Mouse (Mus musculus) testis, adult 2 months (tissue): ENCODE results near the gene Zdhhc14. TPM values are rescaled to one million over a fixed set of nuclear protein-coding genes. Genes with fewer than 3 reads are reported as not detected.

Experiments used
- H3K27ac ChIP-seq: fragments of 200-500 bp; 2 replicates; pipeline ENCODE4 v1.5.1; 2012; ENCODE audit warnings: low read depth, low read length; ENCODE audit not compliant: control insufficient read depth, insufficient read depth
- H3K27me3 ChIP-seq: fragments of 200-500 bp; 2 replicates; pipeline ENCODE4 v1.6.1; 2012; ENCODE audit warnings: mild to moderate bottlenecking, low read length, moderate library complexity; ENCODE audit not compliant: control insufficient read depth, insufficient read depth
- H3K36me3 ChIP-seq: fragments of 200-500 bp; 2 replicates; pipeline ENCODE4 v1.6.1; 2012; ENCODE audit warnings: mild to moderate bottlenecking, low read length; ENCODE audit not compliant: control insufficient read depth, insufficient read depth
- H3K4me1 ChIP-seq: fragments of 200-500 bp; 2 replicates; pipeline ENCODE4 v1.6.1; 2012; ENCODE audit warnings: low read length; ENCODE audit not compliant: control insufficient read depth, insufficient read depth
- H3K4me3 ChIP-seq: fragments of 200-500 bp; 2 replicates; pipeline ENCODE4 v1.5.1; 2012; ENCODE audit warnings: low read depth, mild to moderate bottlenecking, low read length, moderate library complexity, mixed read lengths; ENCODE audit not compliant: control insufficient read depth
- CTCF ChIP-seq: fragments of 200-500 bp; IDR thresholded peaks from 2 replicates; pipeline ENCODE4 v1.5.1; 2012; ENCODE audit warnings: low read depth, mild to moderate bottlenecking, inconsistent platforms, low read length, moderate library complexity; ENCODE audit not compliant: control insufficient read depth, insufficient read depth, insufficient replicate concordance
- POLR2A ChIP-seq: fragments of 200-500 bp; IDR thresholded peaks from 2 replicates; pipeline ENCODE4 v1.6.1; 2012; ENCODE audit warnings: low read depth, mild to moderate bottlenecking, inconsistent platforms, low read length, moderate library complexity; ENCODE audit not compliant: control insufficient read depth
- polyA plus RNA-seq: library from polyadenylated mRNA; depleted of rRNA; stranded (reverse); fragments of >200 nt; gene quantifications from 2 replicates; pipeline ENCODE4 v1.2.3, GENCODE M21; 2012

Zdhhc14 gene
- polyA plus RNA-seq, 1 experiment = 3.9 TPM

DNA sequence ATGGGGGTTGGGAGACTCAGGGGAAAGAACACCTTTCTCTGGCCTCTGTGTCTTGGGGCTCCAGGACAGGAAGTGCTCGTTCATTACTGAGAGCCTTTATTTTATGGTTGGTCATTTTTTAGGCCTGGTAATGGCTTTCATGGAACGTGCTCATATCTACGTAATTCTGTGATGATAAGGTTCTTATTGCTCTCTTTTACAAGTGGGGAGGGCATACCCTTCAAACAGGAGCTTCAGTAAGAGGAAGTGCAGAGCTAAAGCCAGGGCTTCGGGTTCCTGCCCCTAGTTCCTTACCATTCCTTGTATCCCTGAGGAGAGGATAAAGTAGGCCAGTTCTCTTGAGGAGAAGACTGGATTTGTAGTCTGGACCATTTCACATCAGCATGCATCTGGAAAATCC is 158.3 kb downstream of the Zdhhc14 start:
- no peaks in the 10 kb centered on the region for H3K4me1 ChIP-seq
- no peak overlapping the region for H3K4me3 ChIP-seq
- no peak overlapping the region for H3K27ac ChIP-seq
- no peaks in the 10 kb centered on the region for H3K27me3 ChIP-seq
- no peaks in the 10 kb centered on the region for H3K36me3 ChIP-seq
- no peak for TF ChIP-seq CTCF
- TF ChIP-seq POLR2A = no peak

DNA sequence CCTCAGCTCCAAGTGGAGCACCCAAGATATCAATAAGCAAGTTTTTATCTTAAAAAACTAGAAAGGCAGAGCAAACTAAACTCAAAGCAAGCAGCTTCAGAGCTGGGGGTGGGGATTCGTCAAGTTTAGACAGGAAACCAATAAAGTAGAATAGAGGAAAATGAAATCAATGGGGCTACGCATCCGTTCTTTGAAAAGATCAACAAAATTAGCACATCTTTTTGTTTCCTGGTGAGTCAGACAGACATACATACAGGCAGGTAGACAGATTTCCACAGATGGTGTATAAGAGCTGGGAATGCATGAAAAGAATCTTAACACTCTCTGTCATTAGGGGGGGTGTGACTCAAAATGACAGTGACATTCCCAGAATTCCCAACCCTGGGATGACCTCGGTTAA is 159.2 kb downstream of the Zdhhc14 start:
- no peaks in the 10 kb centered on the region for H3K36me3 ChIP-seq

DNA sequence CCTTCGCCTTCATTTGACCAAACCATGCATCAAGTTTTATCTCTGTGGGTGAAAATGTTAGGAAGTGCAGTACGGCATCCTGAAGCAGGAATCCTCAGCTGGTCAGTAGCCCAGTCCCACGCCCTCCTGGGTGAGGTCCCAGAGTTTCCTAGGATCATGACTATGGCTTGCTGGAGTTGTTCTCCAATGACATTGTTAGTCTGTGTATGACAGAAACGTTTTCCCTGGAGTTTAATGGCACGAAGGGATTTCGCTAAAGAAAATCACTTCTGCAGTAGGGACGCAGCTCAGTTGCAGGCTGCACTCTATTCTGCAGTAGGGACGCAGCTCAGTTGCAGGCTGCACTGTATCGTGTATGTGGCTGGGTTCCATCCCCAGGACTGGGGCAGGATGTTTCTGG is 161.6 kb downstream of the Zdhhc14 start:
- TF ChIP-seq CTCF (no peak), POLR2A (no peak)
- Histone ChIP-seq H3K4me3 (no peak overlapping the region), H3K36me3 (no peaks in the 10 kb centered on the region), H3K27ac (no peak overlapping the region), H3K27me3 (no peaks in the 10 kb centered on the region), H3K4me1 (no peaks in the 10 kb centered on the region)

More for the DNA sequence above, 159.2 kb downstream of the Zdhhc14 start:
- Histone ChIP-seq H3K27me3 (no peaks in the 10 kb centered on the region), H3K4me3 (no peak overlapping the region), H3K4me1 (no peaks in the 10 kb centered on the region), H3K27ac (no peak overlapping the region)
- TF ChIP-seq CTCF (no peak), POLR2A (no peak)

DNA sequence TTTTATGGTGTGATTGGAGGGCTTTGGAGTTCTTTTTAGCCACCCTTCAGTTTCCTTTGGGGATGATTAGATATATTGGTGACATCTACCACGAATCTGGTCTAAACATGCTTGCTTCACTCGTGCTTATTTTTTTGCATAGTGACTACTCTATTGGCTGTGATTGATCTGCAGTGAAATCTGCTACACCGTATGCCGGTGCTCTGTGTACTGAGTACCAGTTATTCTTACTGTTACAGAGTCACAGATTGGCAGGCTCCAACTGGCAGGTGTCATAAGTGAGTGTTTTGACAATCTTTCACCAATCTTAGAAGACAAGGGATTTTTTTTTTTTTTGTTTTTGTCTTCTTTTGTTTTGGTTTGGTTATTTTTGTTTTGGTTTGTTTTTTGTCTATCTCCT is 163.2 kb downstream of the Zdhhc14 start:
- TF ChIP-seq CTCF = no peak
- no peak for TF ChIP-seq POLR2A
- Histone ChIP-seq H3K27me3 (no peaks in the 10 kb centered on the region), H3K4me1 (no peaks in the 10 kb centered on the region), H3K4me3 (no peak overlapping the region), H3K27ac (no peak overlapping the region), H3K36me3 (no peaks in the 10 kb centered on the region)

DNA sequence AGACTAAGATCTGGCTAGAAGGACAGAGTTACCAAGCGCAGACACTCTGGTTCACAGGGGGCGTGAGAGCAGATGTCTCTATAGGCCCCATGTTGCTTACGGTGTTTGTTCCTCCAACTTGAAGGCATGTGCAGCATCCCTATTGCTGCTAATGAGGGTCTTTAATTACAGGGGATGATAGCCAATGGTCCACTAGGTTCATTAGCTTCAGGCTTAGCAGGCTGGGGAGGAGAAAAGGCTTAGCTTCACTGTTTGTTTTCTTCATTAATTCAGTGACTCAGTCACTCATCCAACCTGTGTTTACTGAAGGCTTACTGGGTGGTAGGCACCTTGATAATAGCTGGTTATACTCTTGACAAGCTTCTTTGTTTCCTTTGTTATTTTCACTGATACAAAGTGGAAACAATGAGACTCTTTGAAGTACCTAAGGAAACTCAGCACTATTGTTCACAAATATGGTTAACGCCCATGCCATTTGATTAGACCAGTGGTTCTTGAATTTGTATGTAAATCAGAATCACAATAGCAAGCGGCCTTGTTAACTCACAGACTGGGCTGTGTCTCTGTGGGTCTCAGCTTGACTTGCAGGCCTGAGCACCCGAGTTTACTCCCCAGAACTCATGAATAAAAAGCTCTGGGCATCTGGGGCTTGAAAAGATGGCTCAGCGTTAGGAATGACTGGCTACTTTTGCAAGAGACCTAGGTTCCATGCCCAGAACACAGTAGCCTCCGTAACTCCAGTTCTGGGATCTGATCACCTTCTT is 168.1 kb downstream of the Zdhhc14 start:
- H3K4me3 ChIP-seq = no peak overlapping the region
- H3K27me3 ChIP-seq = no peaks in the 10 kb centered on the region
- TF ChIP-seq CTCF = no peak
- no peak for TF ChIP-seq POLR2A
- no peak overlapping the region for H3K27ac ChIP-seq
- H3K4me1 ChIP-seq = no peaks in the 10 kb centered on the region
- H3K36me3 ChIP-seq = no peaks in the 10 kb centered on the region

DNA sequence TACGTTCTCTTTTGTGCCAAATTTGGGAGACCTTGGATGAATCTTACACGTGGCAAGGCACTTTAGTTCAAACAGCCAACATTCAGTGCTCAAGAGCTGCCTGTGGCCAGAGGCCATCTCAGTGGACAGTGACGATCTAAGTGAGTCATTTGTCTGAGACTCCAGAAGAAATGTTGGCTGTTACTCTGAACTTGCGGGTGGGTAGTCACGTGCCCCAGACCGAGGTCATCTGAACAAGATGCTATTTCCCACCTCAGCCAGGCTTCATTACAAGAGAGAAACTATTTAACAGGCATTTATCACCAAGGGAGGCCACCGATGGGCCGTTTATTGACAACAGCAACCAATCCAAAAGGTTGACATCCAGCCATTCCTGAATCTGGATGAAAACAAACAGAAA is 174.3 kb downstream of the Zdhhc14 start:
- H3K27me3 ChIP-seq = no peaks in the 10 kb centered on the region
- TF ChIP-seq POLR2A (no peak), CTCF (no peak)
- H3K4me1 ChIP-seq = no peaks in the 10 kb centered on the region
- H3K36me3 ChIP-seq = no peaks in the 10 kb centered on the region
- H3K27ac ChIP-seq = no peak overlapping the region
- no peak overlapping the region for H3K4me3 ChIP-seq

DNA sequence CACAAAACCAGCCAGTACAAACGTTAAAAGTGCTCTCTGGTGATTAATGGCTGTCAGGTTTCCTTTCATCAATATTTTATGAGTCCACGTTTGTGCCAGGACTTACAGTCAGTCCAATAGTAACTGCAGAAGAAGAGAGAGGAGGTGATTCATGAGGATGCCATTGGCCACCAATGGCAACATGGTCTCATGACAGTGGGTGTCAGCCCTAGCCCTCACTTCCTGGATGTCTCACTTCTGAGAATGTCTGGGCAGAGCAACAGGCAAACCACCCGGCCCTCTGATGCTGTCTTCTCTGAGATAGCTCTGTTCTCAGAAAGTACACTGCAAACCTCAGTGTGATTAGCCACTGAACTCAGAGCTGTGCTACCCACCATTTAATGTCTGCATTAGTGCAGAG is 176.1 kb downstream of the Zdhhc14 start:
- TF ChIP-seq CTCF (no peak), POLR2A (no peak)
- Histone ChIP-seq H3K36me3 (no peaks in the 10 kb centered on the region), H3K27ac (no peak overlapping the region), H3K27me3 (no peaks in the 10 kb centered on the region), H3K4me3 (no peak overlapping the region), H3K4me1 (no peaks in the 10 kb centered on the region)

DNA sequence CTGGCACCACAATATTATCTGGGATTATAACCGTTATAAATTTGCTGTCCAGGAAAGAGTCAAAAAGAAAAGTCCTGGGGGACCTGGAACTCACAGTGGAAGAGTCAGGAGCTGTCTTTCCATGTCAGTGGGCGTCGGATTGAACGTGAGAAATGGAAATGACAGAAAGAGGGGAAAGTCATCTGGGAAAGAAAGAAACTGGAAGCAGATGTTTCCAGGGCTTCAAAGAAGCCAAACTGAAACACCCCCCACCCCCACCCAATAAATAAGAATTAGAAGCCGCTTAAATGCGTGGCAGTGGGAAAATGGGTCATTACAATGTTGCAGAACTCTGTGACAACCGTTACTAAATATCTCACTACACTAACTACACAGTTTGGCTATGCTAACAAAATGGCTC is 176.6 kb downstream of the Zdhhc14 start:
- TF ChIP-seq CTCF = no peak
- no peak for TF ChIP-seq POLR2A
- no peaks in the 10 kb centered on the region for H3K27me3 ChIP-seq
- H3K27ac ChIP-seq = no peak overlapping the region
- no peaks in the 10 kb centered on the region for H3K36me3 ChIP-seq
- no peaks in the 10 kb centered on the region for H3K4me1 ChIP-seq
- no peak overlapping the region for H3K4me3 ChIP-seq
